Mouse (Mus musculus) frontal cortex, postnatal 36 days (tissue): ENCODE measurements at regions not wholly inside any gene's neighbourhood (a gene's known extent, or its start where the extent isn't known, plus 50 kb on each side); places are given as distances from the start of the nearest gene placed in this dataset.

ENCODE experiments used
- DNase-seq, 2 experiments: peaks; one replicate each; pipeline ENCODE4 v3.0.0; 2022; ENCODE audit warnings: low spot score in 2 of 2

DNA sequence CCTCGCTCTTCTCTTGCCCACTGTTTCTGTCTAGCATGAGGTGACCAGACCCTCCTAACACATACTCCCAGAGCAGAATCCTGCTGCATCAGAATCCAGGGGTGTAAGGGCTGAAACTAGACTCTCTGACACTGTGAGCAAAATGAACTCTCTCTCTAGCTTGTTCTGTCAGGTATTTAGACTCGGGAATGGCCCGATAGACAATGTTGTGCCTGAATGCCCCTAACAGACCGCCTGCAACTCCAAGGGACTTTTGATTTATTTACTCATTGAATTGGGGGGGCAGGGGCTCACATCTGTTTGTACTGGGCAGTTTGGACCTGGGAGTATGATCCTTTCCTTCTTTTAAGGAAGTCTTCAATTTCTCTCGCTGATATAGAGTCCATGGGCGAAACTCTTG, 469.3 kb upstream of the Trpc7 start:
- no peak for DNase-seq

DNA sequence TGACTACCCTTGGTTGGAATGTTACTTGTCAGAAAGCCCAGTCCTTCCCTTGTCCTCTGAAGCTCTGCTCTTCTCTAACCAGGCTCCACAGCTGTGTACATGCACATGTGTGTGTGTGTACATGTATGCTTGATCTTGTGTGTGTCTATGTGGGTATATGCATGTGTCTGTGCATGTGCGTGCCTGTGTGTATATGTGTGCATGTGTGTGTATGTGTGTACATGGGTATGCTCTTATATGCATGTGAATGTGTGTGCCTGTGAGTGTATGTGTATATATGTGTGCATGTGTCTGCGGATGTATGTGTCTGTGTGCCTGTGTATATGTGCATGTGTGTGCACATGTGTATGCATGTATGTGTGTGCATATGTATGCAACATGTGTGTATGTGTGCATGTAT, 468.6 kb upstream of the Trpc7 start:
- no peak for DNase-seq

DNA sequence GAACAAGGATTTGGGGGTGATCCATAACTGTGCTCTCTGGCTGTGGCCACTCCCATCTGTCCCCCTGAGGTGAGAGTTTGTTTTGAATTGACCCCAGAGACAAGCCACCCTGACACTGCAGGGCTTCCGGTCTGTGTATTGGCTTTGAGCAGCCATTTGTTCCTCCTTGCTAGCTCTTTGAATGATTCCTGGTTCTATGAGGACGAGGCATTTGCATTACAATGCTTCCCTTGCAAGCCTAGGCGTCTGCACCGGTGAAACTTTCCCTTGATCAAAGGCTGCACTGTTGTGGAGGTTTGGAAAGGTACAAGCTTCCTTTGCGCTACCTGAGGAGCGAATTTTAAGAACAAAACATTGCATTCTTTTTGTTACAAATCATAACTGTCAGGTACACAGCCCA, 466.8 kb upstream of the Trpc7 start:
- no peak for DNase-seq

DNA sequence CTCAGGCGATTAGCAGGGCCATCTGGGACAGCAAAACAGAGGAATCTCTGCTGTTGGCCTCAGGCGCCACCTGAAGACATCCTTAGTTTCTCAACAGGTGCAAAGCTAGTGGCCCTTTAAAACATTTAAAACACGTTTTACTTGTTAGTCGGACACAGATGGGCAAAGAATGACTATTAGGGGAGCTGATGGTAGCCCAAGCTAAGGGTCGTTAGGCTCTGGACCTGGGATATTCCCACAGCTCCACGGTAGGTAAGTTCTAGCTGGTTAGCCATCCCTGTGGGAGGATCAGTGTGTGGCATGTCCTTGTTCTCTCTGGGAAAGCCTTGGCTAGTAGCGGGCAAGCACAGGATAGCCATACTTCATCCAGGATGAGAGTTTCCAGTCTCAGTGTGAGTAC, 465.5 kb upstream of the Trpc7 start:
- no peak for DNase-seq

DNA sequence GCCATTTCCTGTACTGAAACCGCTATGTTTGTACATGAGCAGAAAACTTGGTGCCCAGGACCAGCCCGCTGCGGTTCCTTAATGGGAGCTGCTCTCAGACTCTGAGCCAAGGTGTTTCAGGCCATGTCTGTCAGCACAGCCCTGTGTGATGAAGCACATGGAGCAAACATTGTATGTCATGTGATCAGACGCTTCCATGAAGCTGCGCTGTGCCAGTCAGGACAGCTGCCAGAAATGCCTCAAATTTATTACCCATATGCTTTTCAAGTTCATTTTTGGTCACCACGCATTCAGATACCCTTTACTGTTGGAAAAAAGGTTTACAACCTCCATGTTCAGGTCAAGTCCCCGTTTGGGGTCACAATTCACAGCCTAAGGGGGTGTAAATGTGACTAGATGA, 458.8 kb upstream of the Trpc7 start:
- DNase-seq = no peak

DNA sequence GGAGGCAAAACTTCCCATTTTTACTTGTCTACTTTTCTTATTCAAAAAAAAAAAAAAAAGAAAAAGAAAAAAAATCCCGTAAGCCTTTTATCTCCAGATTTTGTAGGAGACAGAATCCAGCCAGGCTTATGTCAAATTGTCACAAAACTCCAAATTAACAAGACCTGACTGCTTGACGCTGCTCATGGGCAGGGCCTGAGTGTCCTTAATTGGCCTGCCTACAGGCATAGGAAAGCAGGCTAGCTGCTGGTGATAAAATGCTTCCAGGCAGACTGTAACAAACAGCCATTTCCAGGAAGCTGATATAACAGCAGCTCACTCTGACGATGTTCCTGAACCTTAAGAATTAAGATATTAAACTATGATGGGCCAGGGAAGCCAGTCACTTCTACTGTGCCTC, 458.2 kb upstream of the Trpc7 start:
- DNase-seq = no peak

DNA sequence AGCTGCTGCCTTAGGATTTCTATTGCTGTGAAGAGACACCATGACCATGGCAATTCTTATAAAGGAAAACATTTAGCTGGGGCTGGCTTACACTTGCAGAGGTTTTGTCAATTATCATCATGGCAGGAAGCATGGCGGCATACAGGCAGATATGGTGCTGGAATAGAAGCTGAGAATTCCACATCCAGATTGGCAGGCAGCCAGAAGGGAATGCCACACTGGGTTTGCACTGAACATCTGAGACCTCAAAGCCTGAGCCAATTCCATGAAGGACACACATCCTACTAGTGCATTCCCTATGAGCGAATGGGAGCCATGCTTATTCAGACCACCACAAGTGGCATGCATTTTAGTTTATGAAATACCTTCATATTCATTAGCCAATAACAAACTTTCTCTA, 455.0 kb upstream of the Trpc7 start:
- DNase-seq = no peak

DNA sequence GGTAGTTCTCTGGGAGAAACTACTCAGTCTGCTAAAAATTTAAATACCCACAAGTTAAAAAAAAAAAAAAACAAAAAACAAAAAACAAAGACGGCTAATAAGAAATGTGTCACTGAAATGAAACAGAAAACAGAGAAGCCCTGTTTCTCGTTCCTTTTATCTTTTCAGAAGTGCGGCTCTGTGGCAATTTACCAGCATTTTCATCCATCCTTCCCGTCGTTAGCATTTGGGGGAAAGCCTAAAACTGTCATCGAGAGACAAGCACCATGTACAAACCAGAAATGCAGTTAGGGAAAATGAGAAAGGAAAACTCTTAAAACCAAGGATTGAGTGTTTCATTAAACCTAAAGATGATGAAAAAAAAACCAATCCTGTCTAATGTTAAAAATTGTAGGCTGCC, 442.9 kb upstream of the Trpc7 start:
- no peak for DNase-seq

DNA sequence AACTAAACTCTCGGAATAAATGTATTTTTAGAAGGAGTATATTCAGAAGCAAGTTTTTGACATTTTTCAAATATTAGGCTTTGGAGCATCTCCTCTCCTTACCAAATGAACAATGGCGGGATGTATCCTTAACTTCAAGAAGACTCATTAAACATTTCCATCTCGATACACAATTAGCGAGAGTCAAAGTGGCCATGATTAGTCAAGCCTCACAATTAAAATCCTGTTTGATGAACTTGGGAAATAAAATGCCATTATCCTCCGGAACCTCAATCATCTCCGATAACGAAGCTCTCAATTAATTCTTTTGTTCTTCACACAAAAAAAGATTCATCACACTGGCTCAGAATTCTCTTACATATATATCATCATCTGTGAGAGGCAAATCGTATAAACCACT, 440.8 kb upstream of the Trpc7 start:
- DNase-seq = no peak

DNA sequence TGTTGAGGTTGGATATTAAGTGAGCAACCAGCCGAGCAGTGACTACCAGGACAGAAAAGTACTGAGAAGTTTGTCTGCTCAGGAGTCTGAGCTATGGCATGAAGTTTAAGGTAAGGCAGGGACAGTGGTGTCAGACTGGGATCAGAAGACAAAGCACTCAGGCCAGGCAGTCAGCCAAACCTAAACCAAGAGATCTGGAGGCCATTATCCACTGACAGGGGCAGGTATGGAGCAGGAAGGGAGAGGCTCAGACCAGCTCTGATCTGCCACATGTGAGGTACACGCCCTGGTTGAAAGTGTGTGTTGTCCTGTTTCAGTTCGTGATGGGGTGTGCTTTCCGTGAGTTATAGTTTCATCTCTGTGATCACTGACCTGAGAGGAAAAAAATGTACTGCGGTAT, 437.2 kb upstream of the Trpc7 start:
- DNase-seq = no peak

DNA sequence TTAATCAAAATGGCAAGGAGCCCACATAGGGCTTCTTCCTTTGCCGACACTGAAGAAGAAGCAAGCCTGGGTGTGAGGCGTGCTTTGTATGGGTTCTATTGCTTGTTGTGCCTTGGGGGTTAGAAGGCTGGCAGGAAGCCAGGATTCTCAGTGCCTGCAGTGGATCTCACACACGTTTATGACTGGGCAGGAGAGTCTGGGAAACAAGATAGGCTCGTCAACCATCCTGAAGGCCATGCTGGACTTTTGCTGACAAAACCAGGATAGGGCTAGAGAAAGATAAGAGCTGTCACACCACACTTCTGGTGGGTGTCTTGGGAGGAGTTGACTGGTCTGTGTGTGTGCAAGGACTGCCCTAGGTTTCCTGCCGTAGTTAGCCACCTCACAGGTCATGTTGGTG, 436.1 kb upstream of the Trpc7 start:
- no peak for DNase-seq

DNA sequence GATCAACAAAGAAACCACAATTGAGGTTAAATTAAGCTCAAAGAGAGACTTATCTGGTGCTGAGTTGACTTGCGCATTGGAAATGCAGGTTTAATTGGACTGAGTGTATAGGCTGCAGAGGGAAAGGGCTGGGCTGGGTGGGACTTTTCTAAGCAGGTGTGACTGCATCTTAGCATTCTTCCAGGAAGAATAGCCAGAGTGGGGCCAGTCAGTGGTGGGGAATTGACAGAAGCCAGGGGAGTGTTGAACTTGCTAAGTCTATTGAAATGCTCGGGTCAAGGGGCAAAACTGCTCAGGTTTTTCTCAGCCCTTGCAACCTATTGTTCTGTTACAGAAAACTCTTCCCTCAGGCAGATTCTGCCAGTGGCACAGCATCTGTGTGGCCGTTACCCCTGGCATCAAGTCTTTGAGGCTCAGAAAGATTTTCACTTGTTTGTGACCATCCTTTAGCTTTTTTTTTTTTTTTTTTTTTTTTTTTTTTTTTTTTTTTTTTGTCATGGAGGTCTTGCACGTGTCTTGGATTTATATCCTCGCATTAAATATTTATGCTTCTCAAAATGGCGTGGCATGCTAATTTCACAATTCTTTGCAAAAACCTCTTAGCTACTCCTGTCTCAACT, 429.6 kb upstream of the Trpc7 start:
- DNase-seq = no peak

DNA sequence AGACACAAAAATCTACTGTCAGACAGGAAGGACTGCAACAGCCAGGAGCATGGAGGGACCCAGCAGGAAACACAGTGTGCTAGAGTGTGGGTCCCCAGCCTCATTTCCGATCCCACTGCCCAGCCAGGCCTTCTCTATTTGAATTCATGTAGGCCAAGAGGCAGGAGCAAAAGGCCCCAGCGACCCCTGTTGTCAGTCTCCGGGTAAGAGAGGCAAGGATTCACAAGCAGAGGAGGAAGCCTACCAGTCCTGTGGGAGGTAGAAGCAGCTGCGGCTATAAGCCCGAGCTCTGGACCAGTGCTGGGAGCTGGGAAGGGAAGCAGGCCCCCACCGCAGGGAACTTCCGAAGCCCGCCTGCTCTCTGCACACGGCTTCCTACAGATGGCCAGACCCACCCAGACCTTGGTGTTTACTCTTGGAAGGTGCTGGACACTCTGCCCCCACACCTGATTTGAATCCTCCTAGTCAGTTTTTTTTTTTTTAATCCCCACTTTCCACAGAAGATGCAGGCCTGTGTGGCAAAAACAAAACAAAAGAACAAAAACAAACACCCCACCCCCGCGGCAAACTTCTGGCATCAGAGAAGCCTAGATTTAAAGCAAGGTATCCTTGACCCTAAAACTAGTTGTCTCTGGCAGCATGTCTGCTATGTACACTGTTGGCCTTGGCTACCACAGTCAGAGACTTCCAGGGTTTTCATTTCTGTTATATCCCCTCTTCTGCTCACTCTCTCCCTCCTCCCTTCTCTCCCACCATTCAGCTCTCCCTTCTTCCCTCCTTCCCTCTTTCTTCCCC, 420.6 kb upstream of the Trpc7 start:
- DNase-seq = no peak

DNA sequence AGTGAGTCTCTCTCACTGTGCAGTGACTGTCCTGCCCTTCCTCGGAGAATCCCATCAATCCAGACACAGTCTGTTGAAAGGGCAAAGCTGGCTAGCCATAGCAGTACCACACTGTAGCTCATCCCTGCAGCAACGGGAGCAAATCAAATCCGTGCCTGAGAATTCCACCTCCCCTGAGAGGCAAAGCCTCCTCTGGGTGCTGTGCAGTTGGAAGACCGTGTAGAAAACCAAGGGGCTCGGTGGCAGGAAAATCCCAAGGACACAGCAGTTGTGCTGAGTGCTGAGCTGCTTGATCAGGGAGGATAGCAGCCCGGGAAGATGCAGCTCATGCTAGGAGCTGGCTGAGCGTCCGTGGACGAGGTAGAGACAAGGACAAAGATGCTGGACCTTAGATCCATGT, 418.7 kb upstream of the Trpc7 start:
- DNase-seq = no peak

DNA sequence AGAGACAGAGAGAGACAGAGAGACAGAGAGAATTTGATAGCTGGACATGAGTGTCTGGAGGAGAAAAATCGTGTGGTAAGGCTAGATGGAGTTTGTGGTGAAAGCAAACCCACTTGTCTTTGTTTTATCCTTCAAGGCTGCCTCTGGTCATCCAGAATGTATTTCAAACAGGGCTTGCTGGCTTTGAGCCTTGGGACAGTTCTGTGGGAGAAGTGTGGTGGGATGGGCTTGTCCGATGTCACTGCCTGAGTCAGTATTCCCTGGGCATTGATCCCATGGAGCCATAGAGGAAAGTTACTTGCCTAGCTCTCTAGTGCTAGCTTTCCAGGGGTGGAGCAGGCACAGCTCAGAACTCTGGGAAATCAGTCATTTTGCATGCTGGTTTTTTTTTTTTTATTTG, 417.9 kb upstream of the Trpc7 start:
- no peak for DNase-seq

DNA sequence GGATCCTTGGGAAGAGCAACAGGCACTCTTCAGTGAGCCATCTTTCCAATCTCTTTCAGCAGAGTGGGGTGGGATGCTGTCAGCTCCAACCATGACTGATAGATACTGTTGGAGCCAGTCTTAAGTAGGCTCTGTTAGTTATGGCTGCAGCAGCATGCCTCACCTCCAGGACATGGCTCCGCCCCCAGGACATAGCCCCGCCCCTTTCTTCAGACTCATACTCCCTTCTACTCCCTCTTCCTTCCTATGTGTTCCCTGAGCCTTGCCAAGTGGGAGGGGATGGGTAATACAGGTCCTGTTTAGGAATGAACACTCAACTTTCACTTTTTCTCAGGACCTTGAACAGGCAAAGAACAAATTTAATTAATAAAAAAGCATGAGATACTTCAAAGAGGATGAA, 415.4 kb upstream of the Trpc7 start:
- DNase-seq = no peak

DNA sequence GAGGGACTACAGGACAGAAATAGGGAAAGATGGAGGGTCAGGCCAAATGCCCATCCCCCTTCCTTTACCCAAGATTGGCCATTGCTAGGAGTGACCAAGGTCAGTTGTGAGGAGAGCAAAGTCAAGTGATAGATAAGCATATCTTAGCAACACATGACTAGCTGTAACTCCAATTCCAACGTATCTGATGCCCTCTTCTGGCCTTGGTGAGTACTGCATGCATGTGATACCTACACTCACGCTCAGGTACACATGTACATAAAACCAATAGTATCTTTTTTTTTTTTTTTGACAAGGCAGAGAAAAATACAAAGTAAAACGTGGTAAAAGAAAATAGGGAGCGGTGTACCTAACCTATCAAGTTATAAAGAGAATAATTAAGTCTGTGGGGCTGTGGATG, 413.8 kb upstream of the Trpc7 start:
- DNase-seq = no peak

DNA sequence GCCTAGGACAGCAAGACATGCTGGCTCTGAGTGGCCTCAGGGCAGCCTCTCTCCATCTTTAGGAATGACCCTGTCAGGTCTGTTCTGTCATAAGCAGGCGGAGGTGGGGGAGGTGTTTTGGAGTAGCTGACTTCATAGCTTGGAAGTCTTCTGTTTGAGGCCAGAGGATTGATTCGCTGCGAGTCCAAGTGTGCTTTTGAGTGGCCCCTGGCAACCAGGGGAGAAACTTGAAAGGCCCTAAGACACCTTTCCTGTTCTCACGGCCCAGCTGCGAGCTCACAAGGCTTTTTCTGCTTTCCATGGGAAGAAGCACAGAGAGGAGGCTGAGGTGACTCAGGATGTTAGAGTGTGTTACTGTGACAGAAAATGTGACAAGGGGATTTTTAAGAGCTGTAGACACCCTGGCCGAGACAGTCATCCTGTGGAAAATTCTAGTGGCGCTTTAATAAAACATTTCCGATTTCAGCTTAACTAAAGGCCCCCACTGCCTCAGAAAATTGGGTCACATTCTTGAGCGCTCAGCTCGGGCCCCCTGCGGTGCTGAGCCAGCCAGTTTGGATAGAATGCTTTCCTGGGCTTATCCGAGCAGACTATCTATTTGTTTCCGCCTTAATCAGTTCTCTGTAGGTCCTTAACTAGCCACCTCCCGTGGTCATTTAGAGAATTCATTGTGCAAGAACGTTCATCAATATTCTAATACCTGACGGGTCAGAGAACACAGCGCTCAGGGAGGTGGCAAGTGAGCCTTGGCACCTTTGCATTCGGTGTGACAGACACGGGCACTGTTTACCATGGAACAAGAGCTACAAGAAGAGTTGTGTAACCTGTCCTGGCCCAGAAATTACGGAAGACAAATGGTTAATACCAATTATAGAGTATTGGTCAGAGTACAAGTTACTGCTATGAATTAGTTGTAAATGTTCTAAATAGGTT, 412.4 kb upstream of the Trpc7 start:
- DNase-seq = peak in 1 of 2 experiments; percentile 3

DNA sequence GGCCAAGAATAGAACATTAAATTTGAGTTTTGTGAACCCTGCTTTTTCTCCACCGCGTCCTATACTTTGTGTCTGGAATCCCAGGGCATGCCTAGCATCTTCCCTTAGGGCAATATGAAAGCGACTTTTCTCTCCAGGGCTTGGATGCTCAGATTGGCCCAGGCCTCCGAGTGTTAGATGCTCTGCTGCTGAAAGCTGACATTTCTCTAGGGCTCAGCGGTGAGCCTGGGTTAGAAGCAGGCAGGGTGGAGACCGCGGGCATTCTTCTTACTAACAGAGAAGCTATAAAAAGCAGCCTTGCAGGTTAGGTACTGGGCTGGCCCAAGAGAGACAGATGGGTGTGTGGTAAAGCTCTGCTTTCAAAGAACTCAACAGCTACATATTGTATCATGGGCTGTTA, 409.8 kb upstream of the Trpc7 start:
- DNase-seq = no peak

DNA sequence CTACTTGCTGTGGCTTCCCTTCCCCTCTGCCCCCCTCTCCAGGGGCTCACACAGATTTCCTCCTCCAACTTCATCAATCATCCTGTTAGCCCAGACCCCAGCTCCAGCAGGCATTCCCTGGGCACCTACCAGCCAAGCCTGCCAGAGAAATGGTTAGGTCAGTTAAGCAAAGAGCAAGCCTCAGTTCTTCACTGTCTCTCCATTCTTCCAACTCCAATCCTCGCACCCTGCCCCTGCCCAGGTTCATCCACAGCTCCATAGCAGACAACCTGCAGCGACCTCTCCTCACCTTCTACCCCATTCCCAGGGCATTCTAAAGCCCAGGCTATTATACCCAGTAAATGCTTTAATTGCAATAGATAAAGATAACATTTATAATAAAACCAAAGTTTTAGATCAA, 408.0 kb upstream of the Trpc7 start:
- DNase-seq = no peak

DNA sequence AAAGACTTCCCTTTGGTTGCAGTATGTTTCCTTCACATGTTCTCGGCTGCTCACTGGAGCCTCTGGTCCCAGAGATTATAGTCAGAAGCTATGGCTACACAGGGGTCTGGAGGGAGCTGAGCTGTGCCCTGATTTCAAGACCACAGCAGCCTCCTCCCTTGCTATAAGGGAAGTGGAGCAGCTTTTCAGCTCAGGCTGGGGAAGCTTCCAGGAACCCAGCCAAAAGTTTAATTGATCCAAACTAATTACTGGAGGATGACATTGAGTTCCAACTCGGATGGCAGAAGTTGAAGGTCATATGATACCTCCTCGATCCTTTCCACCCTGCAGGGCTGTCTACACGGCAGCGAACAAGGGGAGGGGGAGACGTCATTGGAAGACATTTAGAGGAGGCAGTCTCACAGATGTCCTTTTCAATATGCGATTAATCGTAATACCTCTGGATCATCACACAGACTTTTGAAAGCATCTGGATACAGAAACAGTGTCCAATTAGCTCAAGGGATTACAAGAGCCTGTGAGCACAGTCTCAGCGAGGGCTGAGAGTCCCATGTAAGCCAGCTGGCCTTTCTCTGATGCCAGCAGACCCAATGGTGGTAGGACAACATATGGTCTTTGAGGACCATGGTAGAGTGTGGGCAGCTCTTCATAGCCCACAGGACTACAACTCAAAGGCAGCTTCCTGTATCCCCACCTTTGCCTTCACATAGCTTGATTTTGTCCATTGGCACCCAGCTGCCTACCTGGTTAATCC, 396.1 kb upstream of the Trpc7 start:
- no peak for DNase-seq

DNA sequence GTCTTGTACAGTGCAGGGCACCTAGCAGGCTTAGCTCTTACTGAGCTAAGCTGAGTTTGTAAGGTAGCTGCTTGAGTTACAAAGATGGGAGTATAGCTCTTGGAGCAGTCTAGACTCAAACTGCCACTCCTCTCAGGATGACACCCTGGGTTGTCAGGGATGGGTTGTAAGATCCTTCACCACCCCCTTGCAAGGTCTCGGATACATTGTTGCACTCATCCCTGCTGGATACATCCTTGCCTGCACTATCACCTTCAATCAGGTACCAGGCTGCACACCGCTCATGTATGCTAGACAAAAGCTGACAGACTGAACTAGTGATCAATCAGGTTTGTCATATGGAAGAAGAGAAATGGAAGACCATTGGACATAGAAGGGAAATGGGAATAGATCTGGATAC, 390.4 kb upstream of the Trpc7 start:
- DNase-seq = no peak
